Mouse (Mus musculus) E14TG2a.4 (cell line): Measurements from ENCODE around the gene Sprr1a.
"Not testable (repeated sequence)": the region's sequence is repeated elsewhere in the genome, so short reads cannot be mapped to it uniquely, and the experiment has no call there.

ENCODE experiments used
- H3K27me3 ChIP-seq: 2 replicates; pipeline ENCODE4 v1.6.1; 2014; ENCODE audit warnings: low read length, control low read depth; ENCODE audit not compliant: insufficient read depth
- H3K36me3 ChIP-seq: 2 replicates; pipeline ENCODE4 v1.6.1; 2014; ENCODE audit warnings: low read length, control low read depth; ENCODE audit not compliant: insufficient read depth
- H3K4me1 ChIP-seq: replicated peaks from 2 replicates; pipeline ENCODE4 v1.6.1; 2014; ENCODE audit warnings: low read depth, low read length, control low read depth
- H3K4me3 ChIP-seq: replicated peaks from 2 replicates; pipeline ENCODE4 v1.5.1; 2014; ENCODE audit warnings: mild to moderate bottlenecking, low read length
- H3K9me3 ChIP-seq: 2 replicates; pipeline ENCODE4 v1.6.1; 2014; ENCODE audit warnings: low read length, control low read depth
- CTCF ChIP-seq: conservative IDR thresholded peaks from 2 replicates; pipeline ENCODE4 v1.5.1; 2014; ENCODE audit warnings: low read length
- NANOG ChIP-seq: IDR thresholded peaks from 2 replicates; pipeline ENCODE4 v1.6.1; 2014; ENCODE audit warnings: borderline replicate concordance, low read length, mixed read lengths
- POU5F1 ChIP-seq: IDR thresholded peaks from 2 replicates; pipeline ENCODE4 v1.6.1; 2014; ENCODE audit warnings: low read length, borderline replicate concordance

Gene Sprr1a

GRCm38 (mm10) chr3:92485863-92486262, at the start of gene Sprr1a:
Gene Sprr1a, minus strand, starts transcription at chr3:92485895.
- Histone ChIP-seq H3K9me3 (no peaks in the 10 kb centered on the region; the same call in 1 of the 2 replicates), H3K36me3 (no peaks in the 10 kb centered on the region), H3K4me1 (peaks cover 3% of the 10 kb centered on the region; the same call in 1 of the 2 replicates), H3K27me3 (peaks cover 2% of the 10 kb centered on the region; the same call in 1 of the 2 replicates), H3K4me3 (no peak within 1 kb of the TSS)
- TF ChIP-seq CTCF (no peak), POU5F1 (no peak), NANOG (no peak)

DNA sequence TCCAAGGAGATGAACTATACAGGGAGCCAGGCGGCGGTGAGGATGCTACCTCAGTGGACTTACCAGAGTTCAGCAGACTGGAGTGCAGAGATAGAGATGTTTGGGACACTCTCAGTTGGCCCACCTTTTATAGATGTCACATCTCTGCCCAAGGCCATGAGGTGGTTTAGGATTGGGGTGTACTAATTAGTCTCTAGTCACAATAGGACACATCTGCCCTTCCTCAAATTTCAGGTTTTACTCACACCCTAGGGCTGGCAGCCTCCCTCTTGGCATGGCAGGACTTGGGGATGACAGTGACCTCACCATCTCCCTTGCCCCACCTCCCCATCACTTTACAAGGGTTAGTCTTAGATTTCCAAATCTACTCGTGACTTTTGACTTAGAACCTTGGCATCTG, 48.7 kb upstream of the Sprr1a start, which contains the start of gene 2310046K23Rik:
TSS of gene 2310046K23Rik (minus strand) at position 101 of the 400 bp plus-strand sequence.
- Histone ChIP-seq H3K27me3 (no peaks in the 10 kb centered on the region), H3K9me3 (peaks cover 1% of the 10 kb centered on the region; the same call in 1 of the 2 replicates), H3K36me3 (no peaks in the 10 kb centered on the region), H3K4me1 (no peaks in the 10 kb centered on the region), H3K4me3 (no peak within 1 kb of the TSS)
- TF ChIP-seq NANOG: no peak
- no peak for TF ChIP-seq CTCF
- no peak for TF ChIP-seq POU5F1

DNA sequence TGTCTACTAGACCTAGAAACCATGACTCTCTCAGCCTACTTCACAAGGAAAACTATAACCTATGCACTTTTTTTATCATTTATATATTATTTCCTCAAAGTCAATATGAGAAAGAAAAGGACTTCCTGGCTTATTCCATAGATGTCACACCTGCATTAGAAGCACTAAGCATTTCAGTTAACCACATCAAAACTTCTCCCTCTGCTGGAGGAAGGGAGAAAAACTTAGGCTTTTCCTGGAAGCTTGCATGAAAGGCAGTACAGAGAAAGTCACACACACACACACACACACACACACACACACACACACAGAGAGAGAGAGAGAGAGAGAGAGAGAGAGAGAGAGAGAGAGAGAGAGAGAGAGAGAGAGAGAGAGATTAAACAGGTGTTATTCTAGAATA, 26.6 kb upstream of the Sprr1a start:
- TF ChIP-seq CTCF: no peak
- TF ChIP-seq POU5F1: no peak
- TF ChIP-seq NANOG: no peak
- no peaks in the 10 kb centered on the region for H3K36me3 ChIP-seq
- no peaks in the 10 kb centered on the region for H3K9me3 ChIP-seq
- no peaks in the 10 kb centered on the region for H3K27me3 ChIP-seq
- H3K4me1 ChIP-seq: no peaks in the 10 kb centered on the region
- no peak overlapping the region for H3K4me3 ChIP-seq

DNA sequence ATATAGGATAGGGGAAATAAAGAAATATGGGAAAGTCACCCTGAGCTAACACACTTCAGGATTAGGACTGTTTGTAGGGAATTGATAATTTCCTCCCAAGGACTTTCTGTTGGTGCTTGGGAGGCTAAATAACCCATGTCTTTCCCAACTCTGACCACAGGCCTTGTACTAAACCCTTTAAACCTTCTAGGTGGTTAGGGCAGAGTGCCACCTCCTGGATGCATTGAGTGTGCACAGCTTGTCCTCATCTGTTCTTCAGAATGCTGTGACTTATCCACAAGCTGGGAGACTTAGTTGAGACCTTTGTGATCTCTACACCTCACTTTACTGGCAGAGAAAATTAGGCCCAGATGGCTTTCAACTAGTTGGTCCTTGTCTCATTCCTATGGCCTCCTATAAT, 25.1 kb upstream of the Sprr1a start:
- TF ChIP-seq CTCF (peak; percentile 32), NANOG (no peak), POU5F1 (no peak)
- H3K36me3 ChIP-seq: no peaks in the 10 kb centered on the region
- H3K9me3 ChIP-seq: no peaks in the 10 kb centered on the region
- no peaks in the 10 kb centered on the region for H3K4me1 ChIP-seq
- H3K4me3 ChIP-seq: no peak overlapping the region
- H3K27me3 ChIP-seq: no peaks in the 10 kb centered on the region

- TF ChIP-seq CTCF (no peak), POU5F1 (no peak), NANOG (no peak)
- no peaks in the 10 kb centered on the region for H3K4me1 ChIP-seq
Measured at GRCm38 (mm10) chr3:92508185-92508584, 22.5 kb upstream of the Sprr1a start.

GRCm38 (mm10) chr3:92503528-92503927, 17.8 kb upstream of the Sprr1a start:
- TF ChIP-seq POU5F1: no peak
- TF ChIP-seq NANOG: no peak
- TF ChIP-seq CTCF: no peak
- Histone ChIP-seq H3K4me1 (no peaks in the 10 kb centered on the region), H3K27me3 (no peaks in the 10 kb centered on the region), H3K36me3 (no peaks in the 10 kb centered on the region), H3K4me3 (no peak overlapping the region), H3K9me3 (no peaks in the 10 kb centered on the region)

More at GRCm38 (mm10) chr3:92508185-92508584, 22.5 kb upstream of the Sprr1a start:
- Histone ChIP-seq H3K4me3 (no peak overlapping the region), H3K27me3 (no peaks in the 10 kb centered on the region), H3K9me3 (no peaks in the 10 kb centered on the region), H3K36me3 (no peaks in the 10 kb centered on the region)

- no peak for TF ChIP-seq CTCF
- H3K9me3 ChIP-seq: no peaks in the 10 kb centered on the region
- no peak within 1 kb of the TSS for H3K4me3 ChIP-seq
- no peaks in the 10 kb centered on the region for H3K4me1 ChIP-seq
- H3K27me3 ChIP-seq: no peaks in the 10 kb centered on the region
- H3K36me3 ChIP-seq: no peaks in the 10 kb centered on the region
Measured at GRCm38 (mm10) chr3:92500393-92500792, 14.7 kb upstream of the Sprr1a start, which contains the start of gene Sprr4. Gene Sprr4, minus strand, starts transcription at chr3:92500493.

DNA sequence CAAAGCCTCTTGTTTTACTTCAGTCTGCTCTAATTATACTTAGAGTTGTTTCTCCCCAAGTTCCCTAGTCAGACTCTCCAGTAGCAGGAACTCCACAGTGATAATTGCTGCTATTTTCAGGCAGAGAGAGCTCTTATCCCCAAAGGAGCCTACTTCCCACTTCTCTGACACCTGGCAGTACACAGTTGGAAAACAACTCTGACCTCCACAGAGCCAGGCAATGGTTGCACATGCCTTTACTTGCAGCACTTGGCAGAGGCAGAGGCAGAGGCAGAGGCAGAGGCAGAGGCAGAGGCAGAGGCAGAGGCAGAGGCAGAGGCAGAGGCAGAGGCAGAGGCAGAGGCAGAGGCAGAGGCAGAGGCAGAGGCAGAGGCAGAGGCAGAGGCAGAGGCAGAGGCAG, 4.6 kb upstream of the Sprr1a start:
- not testable (repeated sequence) for H3K27me3 ChIP-seq, H3K4me1 ChIP-seq, H3K36me3 ChIP-seq, H3K4me3 ChIP-seq, H3K9me3 ChIP-seq

DNA sequence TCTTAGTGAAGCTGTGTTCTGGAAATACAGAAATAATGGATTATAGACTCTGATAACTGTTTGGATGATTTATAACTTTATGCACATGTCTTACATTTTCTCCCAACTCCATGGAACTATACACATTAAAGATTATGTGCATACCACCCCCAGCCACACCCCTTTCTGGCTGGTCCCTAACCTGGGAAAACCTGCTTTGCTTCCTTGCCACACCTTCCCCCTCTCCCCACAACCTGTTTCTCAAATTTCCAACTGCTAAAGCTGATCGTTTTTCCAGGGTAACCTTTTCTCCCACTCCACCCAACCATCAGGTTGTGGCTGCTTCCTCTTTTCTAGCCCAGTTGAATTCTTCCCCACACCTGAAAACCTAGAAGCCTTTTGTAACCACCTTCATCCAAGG, 612 bp upstream of the Sprr1a start:
- Histone ChIP-seq H3K4me3 (no peak overlapping the region), H3K9me3 (no peaks in the 10 kb centered on the region; the same call in 1 of the 2 replicates), H3K27me3 (peaks cover 2% of the 10 kb centered on the region; the same call in 1 of the 2 replicates), H3K36me3 (no peaks in the 10 kb centered on the region), H3K4me1 (peaks cover 3% of the 10 kb centered on the region; the same call in 1 of the 2 replicates)
- no peak for TF ChIP-seq NANOG
- no peak for TF ChIP-seq CTCF
- TF ChIP-seq POU5F1: no peak
